Mouse (Mus musculus) layer of hippocampus, postnatal 36 days (tissue): ENCODE results near the gene Prkar2b. TPM values are rescaled to one million over a fixed set of nuclear protein-coding genes. Genes with fewer than 3 reads are reported as not detected.

Experiments
- DNase-seq, 2 experiments: peaks; one replicate each; pipeline ENCODE4 v3.0.0; 2022
- total RNA-seq, 2 experiments: library from RNA; stranded (reverse); gene quantifications; 2 replicates each; pipeline ENCODE4 v1.2.3; 2021

Prkar2b gene
- 10 to 100 TPM; 33.3 to 36.6 TPM for total RNA-seq

- DNase-seq: peak; percentile 92 to 94
Observed at GRCm38 (mm10) chr12:32061090-32061930, at the start of gene Prkar2b. TSS of gene Prkar2b (minus strand) at chr12:32061296.

GRCm38 (mm10) chr12:32109201-32109600 is 48.1 kb upstream of the Prkar2b start:
- no peak for DNase-seq

GRCm38 (mm10) chr12:32104955-32105521 is 43.9 kb upstream of the Prkar2b start:
- DNase-seq: no peak

- no peak for DNase-seq
Observed at GRCm38 (mm10) chr12:32104451-32104862, 43.4 kb upstream of the Prkar2b start.

GRCm38 (mm10) chr12:32101306-32101705 is 40.2 kb upstream of the Prkar2b start:
- DNase-seq: no peak

- no peak for DNase-seq
Observed at GRCm38 (mm10) chr12:32099686-32100206, 38.6 kb upstream of the Prkar2b start.

GRCm38 (mm10) chr12:32098596-32098995 is 37.5 kb upstream of the Prkar2b start:
- DNase-seq: no peak

GRCm38 (mm10) chr12:32097107-32097506 is 36.0 kb upstream of the Prkar2b start:
- DNase-seq: no peak

- no peak for DNase-seq
Observed at GRCm38 (mm10) chr12:32095164-32095563, 34.1 kb upstream of the Prkar2b start.

GRCm38 (mm10) chr12:32092452-32092851 is 31.4 kb upstream of the Prkar2b start:
- no peak for DNase-seq

GRCm38 (mm10) chr12:32088566-32088965 is 27.5 kb upstream of the Prkar2b start:
- DNase-seq: no peak

GRCm38 (mm10) chr12:32087339-32087738 is 26.2 kb upstream of the Prkar2b start:
- no peak for DNase-seq

- no peak for DNase-seq
Observed at GRCm38 (mm10) chr12:32086874-32087273, 25.8 kb upstream of the Prkar2b start.

GRCm38 (mm10) chr12:32085856-32086255 is 24.8 kb upstream of the Prkar2b start:
- DNase-seq: no peak

- DNase-seq: no peak
Observed at GRCm38 (mm10) chr12:32085189-32085588, 24.1 kb upstream of the Prkar2b start.

- no peak for DNase-seq
Observed at GRCm38 (mm10) chr12:32084601-32085000, 23.5 kb upstream of the Prkar2b start.

- DNase-seq: no peak
Observed at GRCm38 (mm10) chr12:32080692-32081091, 19.6 kb upstream of the Prkar2b start.

GRCm38 (mm10) chr12:32077403-32077802 is 16.3 kb upstream of the Prkar2b start:
- no peak for DNase-seq

- DNase-seq: no peak
Observed at GRCm38 (mm10) chr12:32075831-32076715, 15.0 kb upstream of the Prkar2b start.

GRCm38 (mm10) chr12:32074271-32074670 is 13.2 kb upstream of the Prkar2b start:
- DNase-seq: no peak

GRCm38 (mm10) chr12:32066004-32066403 is 4.9 kb upstream of the Prkar2b start:
- DNase-seq: no peak

- DNase-seq: no peak
Observed at GRCm38 (mm10) chr12:32060247-32061089, 628 bp downstream of the Prkar2b start.
